20 mouse cellular contexts compared by ENCODE assay signal in the genomic region with DNA sequence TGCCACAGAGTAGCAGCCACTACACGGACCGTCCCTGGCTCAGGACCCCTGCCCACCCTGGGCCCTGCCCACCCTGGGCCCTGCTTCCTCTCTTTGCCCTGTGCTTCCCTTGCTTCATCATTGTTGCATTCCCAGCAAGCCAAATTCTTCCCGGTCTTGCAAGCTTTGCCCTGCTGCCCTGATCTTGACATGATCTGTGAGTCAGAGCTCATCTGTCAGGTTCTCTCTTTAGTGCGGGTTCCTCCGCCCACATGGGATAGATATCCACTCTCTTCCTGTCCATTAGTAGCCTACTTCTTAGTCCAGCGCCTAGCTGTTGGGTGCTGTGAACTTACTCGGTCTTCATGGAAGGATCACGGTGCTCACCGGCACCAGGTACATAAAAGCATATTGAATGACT.
"Had no signal": no experiment of that assay in that cellular context is flagged by ENCODE, and none has a peak within 500 bp of the region (broad histone marks: within the 10 kb centered on the region; RNA-seq: fewer than 3 reads in every experiment).

No protein-coding gene starts in this region.

- H3K4me1 ChIP-seq: midbrain, embryonic 12.5 days had no signal

- DNase-seq: lung, adult 18-20 months; lung, embryonic 14.5 days; lung, postnatal 14 days; lung, postnatal 36 days; midbrain, embryonic 14.5 days; retina, postnatal 1 day; right cerebral cortex, adult 18-20 months; right cerebral cortex, postnatal 25 days; right cerebral cortex, postnatal 4 days; spleen, adult 18-20 months; thymus, adult 18-20 months; thymus, postnatal 14 days; thymus, postnatal 36 days had no signal

- H3K27me3 ChIP-seq: midbrain, embryonic 12.5 days; neural tube, embryonic 13.5 days; neural tube, embryonic 15.5 days had no signal

- H3K4me2 ChIP-seq: lung, embryonic 14.5 days; midbrain, embryonic 12.5 days; neural tube, embryonic 13.5 days; neural tube, embryonic 15.5 days had no signal

- H3K9me3 ChIP-seq: midbrain, embryonic 10.5 days; midbrain, embryonic 12.5 days; neural tube, embryonic 13.5 days; neural tube, embryonic 15.5 days had no signal

- ATAC-seq: midbrain, embryonic 16.5 days had no signal

- H3K27ac ChIP-seq: macrophage; midbrain, embryonic 10.5 days; midbrain, embryonic 12.5 days; neural tube, embryonic 13.5 days; neural tube, embryonic 15.5 days had no signal

- H3K4me3 ChIP-seq: midbrain, embryonic 10.5 days; midbrain, embryonic 12.5 days; myocyte; neural tube, embryonic 13.5 days; neural tube, embryonic 15.5 days had no signal

- H3K9ac ChIP-seq: lung, embryonic 14.5 days; midbrain, embryonic 12.5 days; neural tube, embryonic 13.5 days; neural tube, embryonic 15.5 days had no signal

- H3K36me3 ChIP-seq: neural tube, embryonic 13.5 days; neural tube, embryonic 15.5 days had no signal
